Mouse (Mus musculus) liver, adult 2 months (tissue): ENCODE measurements around the gene Ppm1l.

Experiments used
- CTCF ChIP-seq: fragments of 200-500 bp; IDR thresholded peaks from 2 replicates; pipeline ENCODE4 v1.5.1; 2011; ENCODE audit warnings: low read depth, low read length, control low read depth
- POLR2A ChIP-seq: fragments of 200-500 bp; IDR thresholded peaks from 2 replicates; pipeline ENCODE4 v1.6.1; 2011; ENCODE audit warnings: low read length, control low read depth; ENCODE audit not compliant: insufficient read depth; ENCODE audit errors: extremely low read depth

DNA sequence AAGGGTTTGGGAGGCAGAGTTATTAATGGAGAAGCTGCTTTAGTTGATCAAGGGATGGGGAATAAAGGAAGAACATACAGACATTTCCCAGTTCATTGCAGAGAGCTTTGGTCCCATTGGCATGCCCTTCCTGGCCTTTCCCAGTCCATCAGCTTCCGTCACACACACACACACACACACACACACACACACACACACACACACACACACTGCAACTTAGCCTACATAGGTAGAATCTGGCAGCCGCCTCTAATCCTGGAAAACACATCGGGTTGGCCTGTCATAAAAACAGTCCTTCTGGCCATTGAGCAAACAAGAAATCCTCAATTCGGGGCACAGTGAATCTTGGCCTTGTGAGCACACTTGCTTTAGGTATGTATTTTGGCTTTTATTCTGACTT, 64.6 kb downstream of the Ppm1l start:
- TF ChIP-seq POLR2A, result no peak
- no peak for TF ChIP-seq CTCF
